Mouse (Mus musculus) T-helper 1 cell (primary cell): Measurements from ENCODE around the gene Pxylp1.

Experiments used
- in situ Hi-C: fragments of 300-600 bp; cut with MboI, MseI; formaldehyde crosslinking; loops from one replicate; pipeline ENCODE4 v1.15.1; 2025; ENCODE audit warnings: high pct_unique_total_duplicates

Pxylp1 gene

DNA sequence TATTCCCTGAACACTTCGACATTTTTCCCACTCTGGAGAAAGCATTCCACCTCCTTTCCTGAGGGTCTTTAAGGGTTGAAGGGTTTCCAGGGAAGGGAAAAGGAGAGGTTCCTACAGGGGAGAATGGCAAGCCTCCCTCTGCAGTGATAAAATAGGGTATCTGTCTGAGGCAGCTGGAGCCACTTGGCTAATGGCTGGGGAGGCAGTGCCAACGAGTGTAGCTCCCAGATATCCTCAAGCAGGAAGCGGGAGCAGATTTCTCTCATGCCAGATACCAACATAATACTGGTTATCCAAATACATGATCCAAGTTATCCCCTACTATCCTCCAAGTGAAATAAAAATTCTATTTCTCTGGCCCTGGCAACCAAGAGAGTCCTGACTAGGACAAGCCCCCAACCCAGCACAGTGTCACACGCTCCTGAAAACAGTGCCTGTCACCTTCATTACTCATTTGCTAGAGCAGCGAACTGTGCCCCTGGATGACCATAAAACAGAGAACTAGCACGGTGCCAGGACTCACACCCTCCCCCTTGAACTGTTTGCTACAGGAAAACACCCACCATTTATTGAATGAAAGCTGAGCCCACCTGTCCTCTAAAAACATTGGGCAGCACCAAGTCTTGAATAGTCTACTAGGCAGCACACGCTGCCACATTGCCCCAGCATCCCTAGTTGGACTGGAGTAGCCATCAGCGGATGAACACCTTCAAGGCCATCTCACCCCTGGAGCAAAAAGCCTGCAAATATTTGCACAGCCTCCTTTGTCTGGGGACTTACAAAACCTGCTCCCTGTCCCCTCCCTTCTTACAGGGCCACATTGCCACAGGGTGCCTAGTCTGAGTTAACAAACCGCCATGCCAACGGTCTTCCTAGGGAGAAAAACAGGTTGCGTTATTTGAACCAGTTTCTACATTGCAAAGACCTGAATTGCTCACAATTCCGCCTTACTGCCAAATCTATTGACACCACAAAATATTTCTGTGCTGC, 833 bp downstream of the Pxylp1 start:
- in situ Hi-C loops, result no loop called here

DNA sequence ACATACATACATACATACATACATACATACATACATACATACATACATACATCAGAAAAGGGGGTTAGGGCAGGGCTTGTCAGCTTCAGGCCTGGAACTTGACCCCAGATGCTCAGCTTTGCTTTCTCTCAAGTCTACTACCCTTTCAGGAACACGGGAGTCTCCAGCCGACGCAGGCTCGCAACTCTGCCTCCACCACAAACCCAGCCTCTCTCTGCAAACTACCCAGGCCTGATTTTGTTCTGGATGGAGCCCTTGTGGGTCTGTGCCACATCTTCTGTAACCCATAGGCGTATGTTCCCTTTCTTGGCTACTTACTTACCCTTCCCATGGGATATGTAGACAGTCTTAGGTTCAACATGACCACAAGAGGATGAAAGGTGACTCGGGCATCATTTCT, 1.7 kb downstream of the Pxylp1 start:
- in situ Hi-C loops, result no loop called here

DNA sequence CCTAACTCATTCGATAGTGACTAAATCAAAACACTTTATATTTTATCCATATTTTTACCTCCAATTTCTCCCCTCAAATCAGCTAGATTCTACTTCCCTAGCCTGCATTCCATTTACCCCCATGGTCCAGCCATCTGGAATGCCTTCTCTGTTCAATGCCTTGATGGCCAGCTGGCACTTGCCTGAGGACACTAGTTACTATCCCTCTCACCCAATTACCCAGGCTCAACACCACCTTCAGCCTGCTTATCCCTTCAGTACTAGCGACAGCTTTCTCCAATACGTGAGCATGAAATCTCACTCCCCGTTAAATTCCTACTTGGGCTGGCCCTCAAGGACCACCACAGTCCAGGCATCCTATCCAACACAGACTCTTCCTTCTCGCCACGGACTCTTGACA, 2.2 kb downstream of the Pxylp1 start:
- in situ Hi-C loops, result no loop called here

DNA sequence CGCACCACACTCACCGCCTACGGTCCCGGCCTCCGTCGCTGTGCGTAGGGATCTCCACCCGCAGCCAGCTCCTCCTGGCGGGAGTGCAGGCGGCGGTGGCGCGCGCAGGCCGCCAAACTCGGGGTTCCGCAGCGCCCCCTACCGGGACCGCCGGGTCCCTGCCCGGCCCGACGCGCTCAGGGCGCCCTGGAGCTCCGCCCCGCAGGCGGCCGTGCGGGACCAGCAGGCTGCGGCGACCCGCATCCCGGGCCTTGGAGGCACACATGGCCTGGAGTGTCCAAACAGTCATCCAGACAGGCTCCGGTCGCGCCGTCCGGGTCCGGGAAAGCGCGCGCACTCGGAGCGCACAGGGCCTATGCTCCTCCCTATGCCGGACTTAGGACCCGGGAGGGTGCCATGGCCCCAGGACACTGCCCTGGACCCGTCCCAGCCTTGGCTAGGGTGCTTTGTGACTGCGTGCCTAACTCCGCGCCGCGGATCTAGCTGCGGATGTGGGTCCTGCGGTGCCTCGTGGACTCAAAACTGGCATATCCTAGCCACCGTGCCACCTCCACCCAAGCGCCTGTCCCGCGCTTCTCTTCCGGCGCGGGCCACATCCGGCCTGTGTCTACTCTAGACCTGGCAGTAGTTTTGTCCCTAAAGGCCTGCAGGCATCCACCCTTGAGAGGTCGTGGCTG, 3.0 kb downstream of the Pxylp1 start:
- in situ Hi-C loops, result no loop called here

DNA sequence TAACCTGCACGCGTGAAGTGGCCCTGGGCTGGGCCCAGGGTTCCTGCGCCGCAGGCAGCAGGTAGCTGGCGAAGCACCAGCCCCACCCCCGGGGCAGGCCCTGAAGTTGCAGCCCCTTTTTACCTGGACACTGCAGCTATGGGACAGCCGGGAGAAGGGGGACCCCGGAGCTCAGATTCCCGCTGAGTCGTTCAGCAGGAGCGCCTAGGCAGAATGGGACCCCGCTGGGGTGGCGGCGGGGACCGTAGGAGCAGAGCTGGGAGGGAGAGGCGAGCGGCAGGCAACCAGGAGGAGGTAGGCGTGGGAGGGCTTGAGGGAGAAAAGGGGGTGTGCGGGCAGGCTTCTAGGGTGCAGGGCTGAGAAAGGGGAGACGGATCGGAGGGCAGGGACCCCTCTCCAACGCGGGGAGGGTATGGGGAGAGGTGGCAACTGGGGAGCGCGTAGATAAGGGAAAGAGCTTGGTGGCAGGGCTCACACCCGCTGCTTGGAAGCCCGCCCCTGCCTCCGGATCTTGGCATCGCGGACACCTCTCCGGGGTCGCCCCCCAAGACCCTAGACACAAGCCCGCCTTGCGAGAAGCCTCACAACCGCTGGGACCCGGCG, 3.6 kb downstream of the Pxylp1 start:
- in situ Hi-C loops, result no loop called here

DNA sequence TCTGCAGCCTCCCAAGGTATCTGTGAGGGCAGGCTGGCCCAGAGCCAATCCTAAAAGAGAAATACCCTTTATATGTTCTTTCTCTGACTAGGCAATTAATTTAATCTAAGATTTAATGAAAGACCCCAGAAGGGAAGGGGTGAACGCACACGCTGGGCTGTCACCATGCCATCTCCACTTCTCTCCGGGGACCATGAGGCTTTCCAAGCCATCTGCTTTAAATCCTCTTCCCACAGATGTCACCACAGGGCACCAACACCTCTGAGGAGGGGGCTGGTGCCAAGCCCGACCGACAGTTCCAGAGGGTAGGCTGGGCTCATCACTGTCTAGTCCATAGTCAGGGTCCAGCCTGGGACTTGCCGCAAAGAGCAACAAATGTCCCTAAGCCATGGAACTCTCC, 4.5 kb downstream of the Pxylp1 start:
- in situ Hi-C loops, result no loop called here

DNA sequence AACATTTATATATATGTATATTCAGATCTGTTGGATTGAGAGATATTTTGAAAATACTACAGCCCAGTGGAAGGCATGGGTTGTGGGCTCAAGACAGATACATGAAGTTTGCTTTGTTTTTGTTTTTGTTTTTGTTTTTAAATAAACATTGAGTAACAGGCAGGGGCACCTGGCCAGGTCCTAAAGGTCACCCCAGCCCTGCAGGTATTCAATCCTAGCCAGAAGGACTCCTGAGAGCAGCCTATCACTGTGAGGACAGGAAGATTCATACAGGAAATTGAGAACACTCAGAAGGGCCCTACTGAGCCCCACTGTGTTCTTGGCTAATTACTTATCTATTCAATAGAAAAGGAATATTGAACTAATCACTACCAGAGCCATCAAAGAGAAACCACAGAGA, 5.0 kb downstream of the Pxylp1 start:
- in situ Hi-C loops, result no loop called here

DNA sequence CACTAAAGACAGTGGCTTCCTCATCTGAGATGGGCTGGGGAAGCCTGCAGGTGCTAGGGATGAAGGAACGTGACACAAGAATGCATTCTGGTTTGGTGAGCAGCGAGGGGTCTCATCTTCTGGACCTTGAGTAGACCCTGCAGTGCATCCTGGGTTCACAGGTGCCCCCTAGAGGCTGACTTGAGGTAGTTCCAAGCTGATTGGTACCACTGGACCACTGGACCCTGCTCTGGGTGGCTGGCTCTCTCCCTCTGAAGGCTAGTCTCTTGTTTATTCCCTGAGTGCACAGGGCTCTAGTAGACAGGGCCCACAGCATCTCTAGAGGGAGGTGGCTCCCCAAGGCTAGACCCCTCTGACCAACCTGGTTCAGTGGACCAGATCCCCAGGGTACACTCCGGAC, 6.7 kb downstream of the Pxylp1 start:
- in situ Hi-C loops, result no loop called here

DNA sequence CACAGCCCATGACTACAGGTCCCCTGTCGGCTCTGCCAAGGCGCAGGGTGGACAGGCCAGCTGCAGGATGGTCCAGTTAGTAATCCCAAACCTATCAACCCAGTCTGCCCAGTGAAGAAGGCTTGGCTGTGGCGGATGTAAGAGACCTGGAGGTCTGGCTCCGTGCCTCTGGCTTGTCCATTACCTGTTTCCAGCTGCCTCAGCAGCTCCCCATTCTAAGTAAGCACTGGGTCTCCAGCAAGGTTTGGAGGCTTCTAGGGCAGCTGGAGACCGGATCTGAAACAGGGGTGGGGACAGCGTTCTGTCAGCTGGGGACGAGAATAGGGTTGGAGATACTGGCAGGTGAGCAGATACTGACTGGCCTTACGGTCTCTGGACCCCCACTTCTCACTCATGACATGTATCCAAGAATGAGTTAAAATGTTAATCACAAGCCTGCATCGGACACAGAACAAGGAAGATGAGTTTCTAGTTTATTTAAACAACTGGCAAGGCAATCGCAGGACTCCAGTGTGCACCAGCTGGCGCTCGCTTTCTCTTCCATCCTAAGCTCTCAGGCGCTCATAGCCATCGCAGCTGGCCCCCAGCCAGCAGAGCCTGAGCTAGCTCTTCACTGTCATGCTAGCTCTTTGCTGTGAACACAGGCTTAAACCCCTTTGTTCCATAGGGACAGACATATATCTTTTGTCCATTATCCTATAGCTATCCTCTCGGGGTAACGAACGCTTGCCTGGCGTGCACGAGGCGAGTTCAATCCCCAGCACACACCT, 9.8 kb downstream of the Pxylp1 start:
- in situ Hi-C loops, result no loop called here

DNA sequence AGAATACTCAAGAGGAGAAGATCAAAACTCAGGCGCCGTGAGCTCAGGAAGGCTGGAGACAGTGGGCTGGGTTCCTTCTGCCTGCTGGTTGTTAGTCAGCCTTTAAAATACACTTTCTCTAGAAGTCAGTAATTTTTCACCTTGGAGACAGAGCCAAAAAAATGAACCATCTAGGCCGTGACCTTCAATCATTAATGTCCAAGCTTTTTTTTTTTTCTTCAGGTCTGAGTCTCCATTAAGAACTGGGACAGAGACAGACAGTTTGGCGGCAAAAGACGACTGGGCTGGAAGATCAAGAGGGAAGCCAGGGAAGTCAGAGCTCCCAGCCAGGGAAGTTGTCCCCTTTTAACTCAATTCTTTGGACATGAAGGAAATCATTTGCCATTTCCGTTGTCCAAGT, 10.6 kb downstream of the Pxylp1 start:
- in situ Hi-C loops, result no loop called here

DNA sequence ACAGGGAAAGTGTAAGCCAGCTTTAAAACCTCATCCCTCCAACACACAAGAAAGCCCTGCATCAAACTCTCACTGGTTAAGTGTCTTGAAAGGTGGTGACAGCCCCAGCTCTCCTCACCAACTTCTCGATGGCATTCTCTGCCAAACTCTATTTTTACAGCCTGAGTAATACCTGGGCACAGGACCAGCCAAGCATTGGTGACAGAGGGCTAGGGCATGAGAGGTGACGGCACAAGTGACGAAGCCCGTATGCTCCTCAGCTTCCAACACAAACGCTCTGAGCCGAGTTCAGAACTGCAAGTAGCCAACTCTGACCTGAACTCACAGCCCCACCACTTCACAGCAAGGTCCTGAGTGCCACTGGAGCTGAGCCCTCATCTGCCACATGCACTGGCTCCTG, 13.4 kb downstream of the Pxylp1 start:
- in situ Hi-C loops, result no loop called here

DNA sequence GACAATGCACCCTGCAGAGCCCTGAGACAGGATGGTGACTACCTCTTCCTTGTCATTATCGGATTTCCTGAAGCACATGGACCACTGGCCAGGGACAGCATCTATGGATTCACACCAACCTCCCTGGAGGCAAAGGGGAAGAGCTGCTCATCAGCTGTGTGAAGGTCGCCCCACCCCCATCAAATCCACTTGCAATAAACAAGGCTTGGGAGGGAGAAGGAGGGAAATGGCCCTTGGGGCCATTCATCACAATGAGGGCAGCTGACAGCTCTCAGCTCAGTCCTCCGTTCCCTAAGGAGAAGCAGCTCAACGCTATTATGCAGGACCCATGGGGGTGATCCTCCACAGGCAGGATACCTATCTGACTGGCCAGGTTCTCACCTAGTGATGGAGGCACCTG, 14.0 kb downstream of the Pxylp1 start:
- in situ Hi-C loops, result no loop called here

DNA sequence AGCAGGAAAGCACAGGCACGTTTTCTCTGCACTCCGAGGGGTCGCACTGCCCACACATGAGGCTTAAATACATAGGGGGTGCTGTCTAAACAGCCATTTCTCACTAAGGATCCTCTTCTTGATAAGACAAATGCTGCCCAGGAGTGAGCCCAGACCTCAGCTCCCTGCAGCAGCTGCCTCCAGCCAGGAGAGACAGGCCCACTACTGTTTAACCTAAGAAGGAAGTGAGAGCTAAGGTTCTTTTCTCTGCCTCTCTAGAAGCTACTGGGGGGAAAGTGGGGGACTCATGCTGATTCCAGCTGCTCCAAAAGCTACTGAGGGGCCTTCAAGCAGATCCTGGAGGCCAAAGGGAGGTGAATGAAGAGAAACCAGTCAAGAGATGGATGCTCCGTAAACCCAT, 16.8 kb downstream of the Pxylp1 start:
- in situ Hi-C loops, result no loop called here

DNA sequence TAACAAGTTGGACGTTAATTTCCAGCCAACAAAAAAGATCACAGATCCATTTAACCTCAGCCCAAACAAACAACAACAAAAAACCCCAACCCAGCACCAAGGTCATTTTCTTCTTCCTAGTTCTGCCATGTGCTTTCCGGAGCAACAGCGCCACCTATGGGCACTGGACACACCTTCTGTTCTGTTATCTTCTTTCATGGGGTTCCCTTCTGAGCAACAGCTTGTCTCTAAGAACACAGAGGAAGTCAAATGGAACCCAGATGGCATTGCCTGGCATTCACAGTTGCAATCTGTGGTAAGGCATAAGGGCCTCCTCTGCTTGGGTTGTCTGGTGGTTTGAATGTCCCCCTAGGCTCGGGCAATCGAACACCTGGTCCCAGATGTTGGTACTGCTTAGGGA, 19.4 kb downstream of the Pxylp1 start:
- in situ Hi-C loops, result no loop called here

DNA sequence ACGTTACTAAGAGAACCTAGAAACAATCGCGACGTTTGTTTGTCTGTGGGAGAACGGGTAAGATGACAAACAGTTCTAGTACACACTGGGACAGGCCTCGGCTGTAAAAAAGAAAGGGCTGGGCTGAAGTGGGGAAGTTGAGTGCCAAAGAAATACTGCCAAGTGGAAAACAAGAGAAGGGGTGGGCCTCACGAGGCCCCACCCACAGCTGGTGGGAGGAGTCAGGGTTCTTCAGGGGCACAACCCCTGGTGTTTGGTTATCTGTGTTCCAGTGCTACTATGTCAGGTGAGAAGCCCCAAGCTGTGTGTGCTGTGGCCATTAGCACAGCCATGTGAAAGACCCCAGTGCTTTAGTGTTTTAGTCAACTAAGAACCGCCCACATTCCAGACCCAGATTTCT, 22.4 kb downstream of the Pxylp1 start:
- in situ Hi-C loops, result no loop called here

DNA sequence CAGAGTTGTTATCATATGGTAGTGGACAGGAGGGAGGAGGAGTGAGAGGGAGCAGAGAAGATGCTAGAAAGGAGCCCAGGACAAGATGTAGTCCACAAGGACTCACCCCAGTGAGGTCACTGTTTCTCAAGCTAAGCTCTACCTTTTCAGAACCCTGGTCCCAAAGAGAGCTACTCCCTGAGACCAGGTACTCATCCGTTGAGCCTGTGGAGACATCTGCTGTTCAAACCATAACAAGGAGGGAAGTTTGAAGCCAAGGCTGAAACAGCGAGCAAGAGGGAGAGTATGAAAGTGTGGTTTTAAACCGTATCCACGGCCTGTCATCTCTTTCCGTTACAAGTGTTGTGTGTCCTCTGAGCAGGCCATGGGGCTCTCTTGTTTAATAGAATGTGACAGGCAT, 22.9 kb downstream of the Pxylp1 start:
- in situ Hi-C loops, result no loop called here

DNA sequence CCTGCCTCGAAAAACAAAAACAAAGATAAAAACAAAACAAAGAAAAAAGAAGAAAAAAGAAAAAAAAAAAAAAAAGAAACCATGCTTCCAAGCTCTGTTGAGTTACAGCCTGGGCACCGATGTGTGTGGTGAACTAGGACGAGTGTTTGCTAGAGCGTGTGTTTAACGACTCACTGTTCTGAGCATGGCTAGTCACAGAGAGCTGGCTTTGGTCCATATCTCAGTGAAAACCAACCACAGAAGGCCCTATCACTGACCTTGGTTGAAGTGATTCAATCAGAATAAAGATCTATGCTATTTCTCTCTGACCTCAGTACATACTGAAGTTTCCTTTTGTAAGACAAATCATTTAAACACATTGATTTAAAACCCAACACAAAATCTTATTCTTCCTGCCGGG, 23.9 kb downstream of the Pxylp1 start:
- in situ Hi-C loops, result no loop called here

DNA sequence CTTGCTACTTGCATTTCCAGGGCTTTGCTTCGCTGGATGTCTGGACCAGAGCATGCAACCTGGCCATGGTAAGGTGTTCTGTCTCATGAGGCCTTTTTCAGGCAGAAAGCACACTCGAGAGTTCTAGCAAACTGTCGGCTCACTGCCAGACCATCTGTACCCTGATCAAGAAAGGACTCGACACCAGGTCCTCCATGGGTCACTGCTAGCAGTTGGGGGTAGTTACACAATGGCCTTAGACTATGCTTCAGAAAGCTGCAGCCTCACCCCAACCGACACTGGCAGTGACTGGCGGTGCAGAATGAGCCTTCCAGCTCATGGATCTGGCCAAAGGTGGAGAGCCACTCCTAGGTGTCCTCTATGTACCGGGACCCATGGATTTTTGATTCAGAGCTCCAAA, 25.3 kb downstream of the Pxylp1 start:
- in situ Hi-C loops, result no loop called here

DNA sequence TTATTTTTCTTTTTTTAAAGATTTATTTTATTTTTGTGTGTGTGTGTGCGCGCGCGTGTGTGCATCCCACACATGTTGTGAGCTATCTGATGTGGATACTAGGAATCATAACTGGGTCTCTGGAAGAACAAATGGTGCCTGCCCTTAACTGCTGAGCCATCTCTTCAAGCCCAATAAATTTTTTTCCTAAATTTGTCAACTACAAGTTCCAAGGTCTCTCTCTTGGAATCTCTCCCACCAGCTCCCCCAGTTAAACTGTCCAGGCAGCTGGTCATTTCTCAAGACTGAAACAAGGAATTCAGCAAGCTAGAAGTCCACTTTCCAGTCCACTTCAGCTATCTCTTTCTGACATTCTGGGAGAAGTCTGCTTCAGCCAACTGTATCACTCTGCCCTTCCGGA, 26.3 kb downstream of the Pxylp1 start:
- in situ Hi-C loops, result no loop called here

DNA sequence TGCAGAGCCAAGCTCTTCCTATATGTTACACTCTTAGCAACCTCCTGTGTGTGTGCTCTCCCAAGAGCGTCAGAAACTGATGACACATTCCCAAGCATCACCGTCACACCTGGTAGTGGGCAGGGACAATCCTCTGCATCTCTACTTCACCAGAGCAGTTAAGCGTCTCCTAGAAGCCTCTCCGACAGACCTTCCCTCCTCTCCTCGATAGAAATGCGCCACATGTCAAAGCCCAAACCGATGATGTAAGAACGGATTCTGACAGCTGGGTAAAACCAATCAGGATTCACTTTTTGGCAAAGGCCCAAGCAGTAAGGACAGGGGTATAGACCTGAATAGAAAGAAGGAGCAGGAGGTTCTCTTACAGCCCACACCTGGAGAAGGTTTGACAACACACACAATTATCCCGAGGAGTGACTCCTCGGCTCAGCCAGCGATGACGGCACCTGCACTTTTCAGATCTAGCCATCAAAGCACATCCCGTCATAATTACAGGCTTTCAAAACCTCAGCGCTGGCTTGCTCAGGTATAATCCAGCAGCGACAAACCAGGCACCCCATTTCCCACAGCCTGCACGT, 26.9 kb downstream of the Pxylp1 start:
- in situ Hi-C loops, result no loop called here

DNA sequence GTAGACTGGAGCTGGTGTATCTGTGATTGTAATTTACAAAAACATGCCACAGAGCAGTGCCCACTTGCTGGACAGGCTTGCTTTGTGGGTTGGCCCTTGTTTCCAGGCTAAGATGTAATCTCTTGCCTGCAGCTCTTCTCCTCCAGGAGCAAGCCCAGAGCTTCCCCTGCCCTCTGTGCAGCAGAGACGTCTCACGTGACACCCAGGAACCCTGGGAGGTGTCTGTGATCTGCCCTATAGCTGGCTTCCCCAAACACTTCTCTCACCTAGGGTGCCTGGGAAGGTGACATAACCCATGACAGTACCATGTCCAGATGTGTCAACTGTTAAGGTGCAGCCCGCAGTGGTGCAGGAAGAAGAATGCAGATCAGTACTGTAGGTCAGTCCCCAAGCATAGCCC, 28.9 kb downstream of the Pxylp1 start:
- in situ Hi-C loops, result no loop called here

DNA sequence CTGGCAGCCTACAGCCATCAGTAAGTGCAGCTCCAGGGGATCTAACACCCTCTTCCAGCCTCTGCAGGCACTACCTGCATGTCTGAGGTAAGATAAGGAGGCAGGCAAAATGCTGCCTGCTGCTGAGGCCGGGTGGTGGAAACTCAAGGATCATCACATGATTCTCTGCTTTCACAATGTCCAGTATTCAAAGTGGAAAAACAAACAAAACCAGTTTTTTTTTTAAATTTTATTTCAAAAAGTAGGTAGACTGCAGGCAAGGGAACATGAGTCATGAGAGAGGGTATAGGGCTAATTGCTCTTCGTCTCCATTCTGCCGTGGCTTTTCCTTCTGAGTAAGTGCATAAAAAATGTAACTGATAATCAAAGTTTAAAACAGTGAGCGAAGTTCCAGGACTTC, 29.6 kb downstream of the Pxylp1 start:
- in situ Hi-C loops, result no loop called here
